Mouse (Mus musculus): ENCODE data around the gene Zbtb49. TPM values are rescaled to one million over a fixed set of nuclear protein-coding genes. Genes with fewer than 3 reads are reported as not detected.

Zbtb49 gene
- 18.1 and 20.5 TPM in 2 replicates for polyA plus RNA-seq (2015; fragmentation: Nextera tagmentation; extraction: Ambion mirVana)

DNA sequence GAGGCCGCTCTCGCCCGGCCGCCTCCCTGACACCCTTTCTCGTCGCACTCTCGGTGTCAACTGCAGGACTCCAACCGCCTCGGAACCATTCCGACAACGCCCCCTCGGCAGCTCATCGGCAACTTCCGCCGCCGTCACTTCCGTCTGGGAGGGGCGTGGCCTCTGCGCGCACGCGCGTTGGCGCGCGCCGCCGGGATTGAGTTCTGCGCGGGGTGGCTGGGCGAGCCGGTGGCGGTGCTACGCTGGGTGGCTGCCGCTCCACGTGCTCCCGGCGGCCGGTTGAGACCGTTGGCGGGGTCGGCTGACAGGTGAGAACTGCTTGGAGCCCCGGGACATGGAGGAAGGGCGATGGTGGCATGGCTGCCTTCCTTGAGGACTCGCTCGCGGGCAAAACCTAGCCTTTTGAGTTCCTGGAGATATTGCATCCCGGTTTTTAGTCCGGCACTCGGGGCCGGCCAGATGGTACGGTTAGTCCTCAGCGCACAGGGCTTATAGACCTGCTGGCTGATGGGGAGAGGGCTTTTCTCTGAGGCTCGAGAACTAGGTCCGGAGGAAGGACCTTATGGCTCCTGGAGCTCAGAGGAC is at the start of gene Zbtb49, which contains the start of gene Lyar:
Gene Zbtb49, minus strand, starts transcription at position 130 of the 585 bp plus-strand sequence.
Gene Lyar, plus strand, starts transcription at position 143 of the 585 bp plus-strand sequence.
- H3K36me3 ChIP-seq: peaks cover 16% of the 10 kb centered on the region
- peak; percentile 94 for ATAC-seq (ENCODE audit: low FRiP score, low read depth)
- H3K27ac ChIP-seq (replicated peaks): peak within 1 kb of the TSS; percentile 89
- H3K9ac ChIP-seq: peak within 1 kb of the TSS; percentile 91
- under 1% methylated on average over 55 of the region's 55 CpGs for WGBS
- no peaks in the 10 kb centered on the region for H3K27me3 ChIP-seq
- peak within 1 kb of the TSS; percentile 88 for H3K4me2 ChIP-seq
- H3K9me3 ChIP-seq: no peaks in the 10 kb centered on the region
- peaks cover 36% of the 10 kb centered on the region for H3K4me1 ChIP-seq (replicated peaks)
- peak within 1 kb of the TSS; percentile 94 for H3K4me3 ChIP-seq

DNA sequence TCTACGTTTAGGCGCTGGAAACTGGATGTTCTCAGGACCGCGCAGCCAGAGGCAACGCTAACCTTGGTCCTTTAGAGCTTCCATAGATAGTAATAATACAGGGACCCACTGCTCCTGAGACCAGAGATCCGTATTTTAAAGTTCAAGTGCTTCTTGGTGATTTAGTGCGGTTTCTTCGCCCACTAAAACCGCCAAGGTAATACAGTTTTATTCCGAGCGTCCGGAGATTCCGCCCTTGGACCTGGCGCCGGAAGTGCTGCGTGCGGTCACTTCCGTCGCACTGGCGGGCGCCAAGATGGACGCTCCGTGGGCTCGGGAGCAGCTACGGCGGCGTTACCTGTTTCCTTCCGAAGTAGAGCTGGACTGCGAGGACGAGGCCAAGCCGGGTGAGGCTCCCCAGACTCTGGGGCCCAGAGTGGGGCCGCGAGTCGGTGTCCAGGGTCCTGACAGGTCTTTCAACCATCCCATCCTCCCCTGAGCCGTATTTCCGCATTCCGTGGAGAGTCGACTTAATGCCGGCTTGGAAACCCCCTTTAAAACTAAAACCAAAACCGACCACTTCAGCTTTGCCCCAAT is 39.9 kb upstream of the Zbtb49 start, which contains the start of gene Tmem128:
Gene Tmem128, plus strand, starts transcription at position 79 of the 576 bp plus-strand sequence.
- Histone ChIP-seq H3K27ac (replicated peaks) (peak within 1 kb of the TSS; percentile 85), H3K4me1 (replicated peaks) (peaks cover 9% of the 10 kb centered on the region), H3K36me3 (peaks cover 27% of the 10 kb centered on the region), H3K4me3 (peak within 1 kb of the TSS; percentile 80), H3K27me3 (no peaks in the 10 kb centered on the region), H3K9ac (peak within 1 kb of the TSS; percentile 83), H3K9me3 (no peaks in the 10 kb centered on the region), H3K4me2 (peak within 1 kb of the TSS; percentile 71)
- WGBS: under 1% methylated on average over 40 of the region's 40 CpGs
- ATAC-seq (ENCODE audit: low FRiP score, low read depth): peak; percentile 82

DNA sequence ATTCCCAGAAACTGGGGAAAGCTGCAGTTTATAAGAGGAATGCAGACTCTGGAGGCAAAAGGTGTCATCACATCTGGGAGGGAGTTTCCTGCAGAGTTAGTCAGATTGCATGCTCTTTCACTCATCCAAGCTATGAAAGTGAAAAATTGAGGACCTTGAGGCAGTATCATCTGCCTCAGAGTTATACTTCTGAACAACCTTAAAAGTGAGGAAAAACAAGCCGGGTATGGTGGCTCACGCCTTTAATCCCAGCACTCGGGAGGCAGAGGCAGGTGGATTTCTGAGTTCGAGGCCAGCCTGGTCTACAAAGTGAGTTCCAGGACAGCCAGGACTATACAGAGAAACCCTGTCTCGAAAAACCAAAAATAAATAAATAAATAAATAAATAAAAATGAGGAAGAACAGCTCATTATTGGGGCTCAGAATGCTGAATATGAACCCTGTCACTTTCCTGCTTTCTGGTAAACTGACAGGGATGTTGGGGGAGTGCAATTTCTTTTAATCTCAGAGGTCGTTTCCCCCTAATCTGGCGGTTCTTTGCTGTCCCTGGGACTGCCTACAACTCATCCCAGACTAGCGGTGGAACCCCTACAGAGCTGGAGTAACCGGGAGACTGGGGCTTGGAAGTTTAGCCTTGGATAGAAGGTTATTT is 39.3 kb upstream of the Zbtb49 start:
- Histone ChIP-seq H3K27ac (replicated peaks) (peak overlapping the region; percentile 85), H3K4me3 (peak overlapping the region; percentile 80), H3K9me3 (no peaks in the 10 kb centered on the region), H3K9ac (peak overlapping the region; percentile 83), H3K27me3 (no peaks in the 10 kb centered on the region), H3K36me3 (peaks cover 20% of the 10 kb centered on the region), H3K4me2 (peak overlapping the region; percentile 71), H3K4me1 (replicated peaks) (peaks cover 9% of the 10 kb centered on the region)
- ATAC-seq (ENCODE audit: low FRiP score, low read depth): no peak; the same call in 1 of the 2 replicates
- 45% methylated on average over 9 of the region's 9 CpGs for WGBS

DNA sequence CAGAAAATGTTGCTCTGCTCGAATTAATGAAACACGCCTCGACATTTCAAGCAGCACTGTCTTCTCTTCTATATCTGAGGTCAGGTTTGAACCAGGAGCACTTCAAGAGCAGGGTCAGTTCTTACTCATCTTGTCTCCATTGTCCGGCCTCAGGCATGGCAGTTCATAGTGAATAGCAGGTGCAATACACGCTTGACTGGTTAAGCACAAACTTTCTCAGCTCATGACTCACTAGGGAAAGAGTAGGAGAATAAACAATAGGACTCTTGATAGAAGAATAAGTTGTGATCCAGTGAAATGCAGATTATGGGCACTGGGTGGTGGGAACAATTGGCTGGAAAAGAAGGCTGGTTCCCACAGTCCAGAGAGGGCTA is 38.5 kb upstream of the Zbtb49 start:
- peaks cover 9% of the 10 kb centered on the region for H3K4me1 ChIP-seq (replicated peaks)
- WGBS: 74% methylated on average over 5 of the region's 5 CpGs
- H3K9me3 ChIP-seq: no peaks in the 10 kb centered on the region
- no peak overlapping the region for H3K27ac ChIP-seq (replicated peaks)
- peaks cover 15% of the 10 kb centered on the region for H3K36me3 ChIP-seq
- H3K9ac ChIP-seq: no peak overlapping the region
- H3K4me2 ChIP-seq: no peak overlapping the region
- no peaks in the 10 kb centered on the region for H3K27me3 ChIP-seq
- H3K4me3 ChIP-seq: no peak overlapping the region
- ATAC-seq (ENCODE audit: low FRiP score, low read depth): no peak

DNA sequence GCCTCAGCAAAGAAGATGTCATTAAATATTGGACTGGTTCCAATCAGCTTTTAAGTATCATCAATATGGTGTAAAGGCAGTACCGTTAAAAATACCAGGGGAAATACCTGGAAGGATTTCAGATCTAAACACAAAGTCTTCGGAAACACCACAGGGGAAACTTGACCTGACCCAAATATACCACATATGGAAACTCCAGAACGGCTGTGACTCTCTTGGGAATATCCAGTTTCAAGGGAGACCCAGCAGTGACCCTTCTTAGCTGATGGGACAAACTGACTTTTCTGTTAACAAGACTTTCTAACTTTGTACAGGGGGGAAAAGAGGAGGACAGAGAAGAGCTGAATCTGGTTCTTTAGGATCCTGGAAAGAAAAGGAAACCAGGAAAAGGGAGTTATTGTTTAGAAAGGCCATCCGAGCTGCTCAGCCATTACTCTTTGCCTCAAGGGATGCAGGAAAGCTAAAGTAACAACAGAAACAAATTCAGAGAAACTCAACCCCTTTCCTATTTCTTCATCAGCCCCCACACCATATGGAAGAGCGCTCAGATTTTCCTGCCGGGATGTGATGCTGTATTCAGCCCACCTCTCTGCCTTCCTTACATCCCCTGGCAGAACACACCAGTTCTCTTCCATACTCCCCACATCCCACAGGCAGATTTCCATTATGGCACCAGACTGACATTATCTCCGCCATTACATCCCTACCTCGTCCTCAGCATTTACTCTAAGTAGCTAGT is 37.9 kb upstream of the Zbtb49 start:
- Histone ChIP-seq H3K27ac (replicated peaks) (no peak overlapping the region), H3K4me2 (no peak overlapping the region), H3K9ac (no peak overlapping the region), H3K27me3 (no peaks in the 10 kb centered on the region), H3K4me3 (no peak overlapping the region), H3K9me3 (no peaks in the 10 kb centered on the region), H3K36me3 (peaks cover 10% of the 10 kb centered on the region), H3K4me1 (replicated peaks) (peaks cover 9% of the 10 kb centered on the region)
- WGBS: 82% methylated on average over 8 of the region's 8 CpGs
- no peak for ATAC-seq (ENCODE audit: low FRiP score, low read depth)

DNA sequence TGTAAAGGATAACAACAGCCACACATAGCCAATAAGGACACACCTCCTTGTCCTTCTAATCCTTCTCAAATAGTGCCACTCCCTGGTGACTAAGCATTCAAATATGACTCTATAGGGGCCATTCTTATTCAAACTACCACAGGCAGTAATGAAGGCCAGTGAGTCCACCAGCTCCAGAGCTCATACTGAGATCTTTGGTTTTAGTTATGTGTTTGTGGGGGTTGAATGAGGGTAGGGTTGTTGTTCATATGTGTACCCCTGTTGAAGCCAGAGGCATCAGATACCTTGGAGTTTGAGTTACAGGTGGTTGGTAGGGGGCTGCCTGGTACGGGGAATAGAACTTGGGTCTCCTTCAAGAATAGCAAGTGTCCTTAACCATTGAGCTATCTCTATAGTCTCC is 36.3 kb upstream of the Zbtb49 start:
- no peaks in the 10 kb centered on the region for H3K36me3 ChIP-seq
- no peak overlapping the region for H3K4me2 ChIP-seq
- H3K4me1 ChIP-seq (replicated peaks): peaks cover 9% of the 10 kb centered on the region
- ATAC-seq (ENCODE audit: low FRiP score, low read depth): no peak
- WGBS: 95% methylated on average over 1 of the region's 1 CpGs
- H3K9ac ChIP-seq: no peak overlapping the region
- H3K4me3 ChIP-seq: no peak overlapping the region
- H3K27ac ChIP-seq (replicated peaks): no peak overlapping the region
- no peaks in the 10 kb centered on the region for H3K9me3 ChIP-seq
- H3K27me3 ChIP-seq: no peaks in the 10 kb centered on the region

DNA sequence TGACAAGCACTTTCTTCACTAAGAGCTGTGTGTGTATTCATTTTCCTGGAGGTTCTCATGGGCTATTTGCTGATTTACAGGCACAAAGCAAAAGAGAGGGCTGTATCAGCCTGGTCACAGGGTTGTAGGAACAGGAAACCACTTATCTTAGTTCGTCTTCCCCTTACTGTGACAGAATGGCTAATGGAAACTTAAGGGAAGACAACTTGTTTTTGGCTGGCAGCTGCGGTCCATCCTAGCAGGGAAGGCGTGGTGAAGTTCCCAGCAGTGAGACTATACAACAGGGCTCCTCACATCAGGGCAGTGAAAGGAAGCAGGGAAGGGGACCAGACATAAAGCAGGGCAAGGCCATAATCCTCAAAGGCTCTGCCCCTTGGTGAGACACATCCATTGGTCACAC is 35.4 kb upstream of the Zbtb49 start:
- H3K4me1 ChIP-seq (replicated peaks): peaks cover under 1% of the 10 kb centered on the region; the same call in 1 of the 2 replicates
- H3K4me3 ChIP-seq: no peak overlapping the region
- no peak overlapping the region for H3K4me2 ChIP-seq
- no peak overlapping the region for H3K9ac ChIP-seq
- WGBS: 85% methylated on average over 3 of the region's 3 CpGs
- no peaks in the 10 kb centered on the region for H3K27me3 ChIP-seq
- H3K36me3 ChIP-seq: no peaks in the 10 kb centered on the region
- no peak for ATAC-seq (ENCODE audit: low FRiP score, low read depth)
- H3K9me3 ChIP-seq: no peaks in the 10 kb centered on the region
- no peak overlapping the region for H3K27ac ChIP-seq (replicated peaks)

DNA sequence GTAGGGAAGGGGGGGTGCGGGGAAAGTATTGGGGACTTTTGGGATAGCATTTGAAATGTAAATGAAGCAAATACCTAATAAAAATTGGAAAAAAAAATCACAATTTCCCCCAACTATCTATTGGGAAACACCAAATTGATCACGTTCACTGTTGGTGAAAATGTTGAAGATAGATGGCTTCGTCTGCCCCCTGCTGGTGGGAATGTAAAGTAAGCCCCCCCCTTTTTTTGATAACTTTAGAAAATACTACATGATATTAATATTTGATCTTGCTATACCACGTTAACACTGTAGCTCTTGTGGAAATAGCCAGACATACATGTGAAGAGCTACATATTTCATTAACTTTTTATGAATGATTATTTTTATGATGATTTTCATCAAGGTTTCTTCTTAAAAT is 34.9 kb upstream of the Zbtb49 start:
- H3K27me3 ChIP-seq: no peaks in the 10 kb centered on the region
- no peaks in the 10 kb centered on the region for H3K36me3 ChIP-seq
- H3K4me1 ChIP-seq (replicated peaks): no peaks in the 10 kb centered on the region
- WGBS: 43% methylated on average over 4 of the region's 4 CpGs
- no peak overlapping the region for H3K4me3 ChIP-seq
- H3K9ac ChIP-seq: no peak overlapping the region
- H3K9me3 ChIP-seq: no peaks in the 10 kb centered on the region
- H3K4me2 ChIP-seq: no peak overlapping the region
- no peak overlapping the region for H3K27ac ChIP-seq (replicated peaks)
- ATAC-seq (ENCODE audit: low FRiP score, low read depth): no peak

DNA sequence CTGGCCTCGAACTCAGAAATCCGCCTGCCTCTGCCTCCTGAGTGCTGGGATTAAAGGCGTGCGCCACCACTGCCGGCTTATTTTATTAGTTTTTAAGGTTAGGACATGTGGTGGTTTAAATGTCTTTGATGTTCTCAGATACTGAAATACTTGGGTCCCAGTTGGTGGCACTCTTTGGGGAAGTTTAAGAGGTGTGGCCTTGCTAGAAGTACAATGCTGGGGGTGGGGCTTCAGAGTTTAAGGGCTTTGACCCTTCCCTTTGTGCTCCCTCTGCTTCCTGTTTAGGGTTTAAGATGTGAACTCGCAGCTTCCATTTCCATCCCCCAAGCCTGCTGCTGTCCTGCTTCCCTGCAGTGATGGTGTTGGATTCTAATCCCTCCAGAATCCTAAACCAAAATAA is 21.7 kb upstream of the Zbtb49 start:
- Histone ChIP-seq H3K27me3 (no peaks in the 10 kb centered on the region), H3K36me3 (no peaks in the 10 kb centered on the region), H3K4me3 (no peak overlapping the region), H3K9me3 (no peaks in the 10 kb centered on the region), H3K4me2 (no peak overlapping the region), H3K9ac (no peak overlapping the region), H3K27ac (replicated peaks) (no peak overlapping the region), H3K4me1 (replicated peaks) (no peaks in the 10 kb centered on the region)
- 79% methylated on average over 6 of the region's 6 CpGs for WGBS
- no peak for ATAC-seq (ENCODE audit: low FRiP score, low read depth)

DNA sequence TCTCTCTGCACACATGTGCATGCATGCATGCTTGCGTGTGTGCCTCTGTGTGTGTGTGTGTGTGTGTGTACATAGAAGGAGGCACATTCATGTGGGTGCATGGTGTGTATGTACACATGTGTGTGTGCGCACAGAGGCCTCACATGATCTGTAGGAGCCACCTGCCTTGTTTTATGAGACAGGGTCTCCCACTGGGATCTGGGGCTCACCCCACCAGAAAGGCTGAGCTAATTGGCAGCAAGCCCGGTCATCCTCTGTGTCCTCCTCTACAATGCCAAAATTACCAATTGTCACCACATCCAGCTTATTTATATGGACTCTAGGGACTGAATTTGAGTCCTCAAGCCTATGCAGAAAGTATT is 21.2 kb upstream of the Zbtb49 start:
- 0 out of 2 replicates have a peak, but pooled peaks have one; percentile 27 for ATAC-seq (ENCODE audit: low FRiP score, low read depth)
- no peaks in the 10 kb centered on the region for H3K27me3 ChIP-seq
- no peak overlapping the region for H3K4me3 ChIP-seq
- no peak overlapping the region for H3K27ac ChIP-seq (replicated peaks)
- no peak overlapping the region for H3K4me2 ChIP-seq
- H3K4me1 ChIP-seq (replicated peaks): no peaks in the 10 kb centered on the region
- H3K9me3 ChIP-seq: no peaks in the 10 kb centered on the region
- peaks cover 2% of the 10 kb centered on the region; the same call in 1 of the 2 replicates for H3K36me3 ChIP-seq
- WGBS: 55% methylated on average over 3 of the region's 3 CpGs
- H3K9ac ChIP-seq: no peak overlapping the region

DNA sequence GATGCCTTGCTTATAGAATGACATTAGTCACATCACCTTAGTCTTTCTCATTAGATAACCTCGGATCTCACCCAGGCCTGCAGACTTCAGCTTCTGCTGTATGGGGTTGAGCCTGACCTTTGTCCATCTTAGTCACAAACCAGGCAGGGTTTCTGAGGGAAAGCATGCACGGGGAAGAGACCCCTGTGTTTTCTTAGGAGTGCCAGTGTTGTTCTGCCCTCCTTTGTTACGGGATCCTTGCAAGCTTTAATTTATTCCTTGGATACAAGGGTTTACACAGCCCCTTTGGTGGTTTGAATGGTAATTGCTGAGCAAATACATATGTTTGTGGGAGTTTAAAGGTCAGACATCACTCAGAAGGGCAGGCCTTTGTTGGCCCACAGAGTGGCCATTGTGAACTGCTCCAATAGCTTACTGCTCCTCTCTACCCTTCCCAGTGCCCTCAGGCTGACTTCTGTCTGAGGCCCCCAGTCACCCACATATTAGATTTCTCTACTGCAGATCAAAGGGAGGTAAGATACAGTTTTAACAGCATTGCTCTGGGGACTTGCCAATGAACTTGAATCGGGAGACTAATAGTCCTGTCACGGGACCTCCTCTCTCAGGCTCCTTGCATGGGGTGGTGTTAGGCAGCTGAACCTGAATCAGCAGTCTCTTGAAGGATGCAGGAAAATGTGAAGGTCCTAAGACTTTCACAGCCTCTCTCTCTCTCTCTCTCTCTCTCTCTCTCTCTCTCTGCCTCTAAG is 20.6 kb upstream of the Zbtb49 start:
- H3K4me3 ChIP-seq: no peak overlapping the region
- peak; percentile 45; the same call in 1 of the 2 replicates for ATAC-seq (ENCODE audit: low FRiP score, low read depth)
- H3K9ac ChIP-seq: no peak overlapping the region
- no peak overlapping the region for H3K27ac ChIP-seq (replicated peaks)
- peaks cover 6% of the 10 kb centered on the region; the same call in 1 of the 2 replicates for H3K36me3 ChIP-seq
- no peaks in the 10 kb centered on the region for H3K27me3 ChIP-seq
- no peaks in the 10 kb centered on the region for H3K4me1 ChIP-seq (replicated peaks)
- WGBS: 18% methylated on average over 5 of the region's 5 CpGs
- H3K4me2 ChIP-seq: no peak overlapping the region
- H3K9me3 ChIP-seq: no peaks in the 10 kb centered on the region

Data from hindbrain, embryonic 15.5 days (tissue).